Mouse (Mus musculus) lung, postnatal 0 days (tissue): ENCODE data around the gene Ropn1l.

Source experiments
- CTCF ChIP-seq: IDR thresholded peaks from 2 replicates; pipeline ENCODE4 v1.5.1; 2016; ENCODE audit warnings: antibody characterized with exemption, mild to moderate bottlenecking
- EP300 ChIP-seq: IDR thresholded peaks from 2 replicates; pipeline ENCODE4 v1.6.1; 2016; ENCODE audit warnings: antibody characterized with exemption, mild to moderate bottlenecking, control low read depth

GRCm38 (mm10) chr15:31471529-31471928 lies 18.0 kb upstream of the Ropn1l start:
- TF ChIP-seq CTCF = no peak
- no peak for TF ChIP-seq EP300
